9 mouse cellular contexts compared by ENCODE assay signal in the genomic region with DNA sequence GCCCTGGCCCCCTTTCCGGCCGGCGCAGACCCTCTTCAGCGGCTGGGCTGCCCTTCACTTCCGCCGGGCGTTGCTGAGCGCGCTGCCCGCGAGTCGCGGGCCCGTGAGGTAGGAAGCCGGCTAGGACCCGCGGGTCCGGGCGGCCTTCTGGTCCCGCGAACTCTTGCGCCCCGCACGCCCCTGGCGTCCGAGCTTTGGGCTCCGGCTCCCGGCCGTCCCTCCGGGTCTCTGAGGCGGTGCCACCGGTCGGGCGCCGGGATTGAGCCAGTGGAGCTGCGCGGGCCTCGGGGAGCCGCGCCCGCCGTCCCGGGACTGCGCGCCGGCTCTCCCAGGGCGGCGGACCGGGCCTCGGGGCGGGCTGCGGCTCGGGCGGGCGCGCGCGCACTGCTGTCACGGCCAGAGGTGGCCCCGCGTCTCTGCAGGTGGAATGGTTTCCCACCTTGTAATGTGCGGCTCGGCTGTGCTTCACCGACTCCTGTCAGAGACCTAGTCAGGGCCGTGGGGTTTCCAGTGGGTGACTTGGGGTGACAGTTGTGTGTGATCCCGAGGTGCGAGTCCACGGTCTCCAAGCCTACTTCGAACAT. TPM values are rescaled to one million over a fixed set of nuclear protein-coding genes. Genes with fewer than 3 reads are reported as not detected.
DNase-seq lines count a peak whose midpoint lies in the region; ATAC-seq lines count a peak whose summit lies in the region.
"Not testable (repeated sequence)": the region's sequence is repeated elsewhere in the genome, so short reads cannot be mapped to it uniquely, and the experiment has no call there.
"Had no signal": no experiment of that assay in that cellular context is flagged by ENCODE, and none has a peak within 500 bp of the region (broad histone marks: within the 10 kb centered on the region; RNA-seq: fewer than 3 reads in every experiment).

No protein-coding gene starts in this region.

- not testable (repeated sequence) for H3K27me3 ChIP-seq in embryonic facial prominence, embryonic 10.5 days (replicated peaks; ENCODE audit: low read depth, poor library complexity, severe bottlenecking); intestine, embryonic 15.5 days (replicated peaks); limb, embryonic 15.5 days; midbrain, embryonic 11.5 days (ENCODE audit: control insufficient read depth, insufficient read depth, low read length)

- DNase-seq in T-cell, adult 2 months (ENCODE audit: low spot score): peak; percentile 52
- peak; percentile 38 for DNase-seq in embryonic facial prominence, embryonic 10.5 days (ENCODE audit: low spot score)
- DNase-seq in midbrain, embryonic 11.5 days (ENCODE audit: low spot score, missing footprints): peak; percentile 87
- DNase-seq in right cerebral cortex, postnatal 14 days: peak; percentile 8

- peak overlapping the region; percentile 72 for H3K27ac ChIP-seq in embryonic facial prominence, embryonic 10.5 days (replicated peaks)
- H3K27ac ChIP-seq in intestine, embryonic 15.5 days: peak overlapping the region; percentile 32; the same call in 1 of the 2 replicates
- not testable (repeated sequence) for H3K27ac ChIP-seq in limb, embryonic 15.5 days; midbrain, embryonic 11.5 days (ENCODE audit: low read depth, low read length)

- peak overlapping the region; percentile 73 for H3K4me3 ChIP-seq in embryonic facial prominence, embryonic 10.5 days
- peak overlapping the region; percentile 68 for H3K4me3 ChIP-seq in intestine, embryonic 15.5 days (replicated peaks)
- H3K4me3 ChIP-seq in limb, embryonic 15.5 days: peak overlapping the region; percentile 60
- peak overlapping the region; percentile 59 for H3K4me3 ChIP-seq in midbrain, embryonic 11.5 days (ENCODE audit: low read depth, low read length)

- H3K4me1 ChIP-seq in embryonic facial prominence, embryonic 10.5 days: peaks cover 14% of the 10 kb centered on the region
- not testable (repeated sequence) for H3K4me1 ChIP-seq in intestine, embryonic 15.5 days (replicated peaks); midbrain, embryonic 11.5 days (ENCODE audit: control insufficient read depth, insufficient read depth, low read length)
- peaks cover 11% of the 10 kb centered on the region for H3K4me1 ChIP-seq in limb, embryonic 15.5 days

- under 1% methylated on average over 69 of the region's 69 CpGs for WGBS in embryonic facial prominence, embryonic 10.5 days
- WGBS in intestine, embryonic 15.5 days: under 1% methylated on average over 58 of the region's 69 CpGs
- WGBS in limb, embryonic 15.5 days: under 1% methylated on average over 35 of the region's 69 CpGs
- WGBS in midbrain, embryonic 11.5 days: under 1% methylated on average over 61 of the region's 69 CpGs

- H3K9ac ChIP-seq in intestine, embryonic 15.5 days: peak overlapping the region; percentile 54
- H3K9ac ChIP-seq in limb, embryonic 15.5 days: peak overlapping the region; percentile 61
- peak overlapping the region; percentile 67 for H3K9ac ChIP-seq in midbrain, embryonic 11.5 days (ENCODE audit: low read length)

- H3K36me3 ChIP-seq in embryonic facial prominence, embryonic 10.5 days (replicated peaks); intestine, embryonic 15.5 days; limb, embryonic 15.5 days; midbrain, embryonic 11.5 days (ENCODE audit: control insufficient read depth, insufficient read depth, low read length): not testable (repeated sequence)

- peak overlapping the region; percentile 74 for H3K4me2 ChIP-seq in intestine, embryonic 15.5 days (replicated peaks)
- peak overlapping the region; percentile 79 for H3K4me2 ChIP-seq in limb, embryonic 15.5 days
- peak overlapping the region; percentile 79 for H3K4me2 ChIP-seq in midbrain, embryonic 11.5 days

- peak; percentile 21; the same call in 1 of the 2 replicates for ATAC-seq in granulocyte monocyte progenitor cell, adult 5-6 weeks (replicated peaks; ENCODE audit: poor library complexity, severe bottlenecking)
- ATAC-seq in intestine, embryonic 15.5 days: peak; percentile 78; the same call in 1 of the 2 replicates
- peak; percentile 4; the same call in 1 of the 2 replicates for ATAC-seq in limb, embryonic 15.5 days (ENCODE audit: insufficient number of reproducible peaks, low FRiP score, low TSS enrichment, low read depth)
- peak; percentile 81; the same call in 1 of the 2 replicates for ATAC-seq in midbrain, embryonic 11.5 days (ENCODE audit: low FRiP score)

- H3K9me3 ChIP-seq in embryonic facial prominence, embryonic 10.5 days; intestine, embryonic 15.5 days; limb, embryonic 15.5 days; midbrain, embryonic 11.5 days (ENCODE audit: control insufficient read depth, low read length): not testable (repeated sequence)

RNA-seq across cellular contexts. Expression of a gene that starts 0.4 kb away (rescaled TPM):
- polyA plus RNA-seq in embryonic facial prominence, embryonic 10.5 days (2016; fragmentation: Nextera tagmentation; extraction: Ambion mirVana): 10.8 and 11.5 TPM in 2 replicates
- total RNA-seq in granulocyte monocyte progenitor cell, adult 5-6 weeks (2014; fragmentation: Nextera tagmentation): 11.5 and 15.4 TPM in 2 replicates
- 16.9 and 18.5 TPM in 2 replicates for total RNA-seq in granulocyte monocyte progenitor cell, adult 5-6 weeks (2017)
- polyA plus RNA-seq in intestine, embryonic 15.5 days (2015; fragmentation: Nextera tagmentation; extraction: Ambion mirVana): 9.5 and 10.1 TPM in 2 replicates
- polyA plus RNA-seq in limb, embryonic 15.5 days (2015; fragmentation: Nextera tagmentation; extraction: Ambion mirVana): 8.9 and 10.0 TPM in 2 replicates
- 5.0 and 7.1 TPM in 2 replicates for polyA plus RNA-seq in midbrain, embryonic 11.5 days (2014; fragmentation: Nextera tagmentation; extraction: Ambion mirVana)

RNA-seq across cellular contexts. Expression of a gene that starts 2.6 kb away (rescaled TPM):
- 1.8 and 2.4 TPM in 2 replicates for polyA plus RNA-seq in embryonic facial prominence, embryonic 10.5 days (2016; fragmentation: Nextera tagmentation; extraction: Ambion mirVana)
- not detected in 2 replicates for total RNA-seq in granulocyte monocyte progenitor cell, adult 5-6 weeks (2014; fragmentation: Nextera tagmentation)
- total RNA-seq in granulocyte monocyte progenitor cell, adult 5-6 weeks (2017): 0.13 TPM in 1 of 2 replicates, not detected in the other
- 0.13 and 0.32 TPM in 2 replicates for polyA plus RNA-seq in intestine, embryonic 15.5 days (2015; fragmentation: Nextera tagmentation; extraction: Ambion mirVana)
- polyA plus RNA-seq in limb, embryonic 15.5 days (2015; fragmentation: Nextera tagmentation; extraction: Ambion mirVana): not detected in 2 replicates
- polyA plus RNA-seq in midbrain, embryonic 11.5 days (2014; fragmentation: Nextera tagmentation; extraction: Ambion mirVana): 0.41 and 0.77 TPM in 2 replicates

RNA-seq across cellular contexts. Expression of a gene that starts 38.7 kb away (rescaled TPM):
- 20.1 and 23.8 TPM in 2 replicates for polyA plus RNA-seq in embryonic facial prominence, embryonic 10.5 days (2016; fragmentation: Nextera tagmentation; extraction: Ambion mirVana)
- 11.5 and 12.5 TPM in 2 replicates for total RNA-seq in granulocyte monocyte progenitor cell, adult 5-6 weeks (2014; fragmentation: Nextera tagmentation)
- total RNA-seq in granulocyte monocyte progenitor cell, adult 5-6 weeks (2017): 31.8 and 32.7 TPM in 2 replicates
- polyA plus RNA-seq in intestine, embryonic 15.5 days (2015; fragmentation: Nextera tagmentation; extraction: Ambion mirVana): 23.0 and 24.3 TPM in 2 replicates
- 8.2 and 9.7 TPM in 2 replicates for polyA plus RNA-seq in limb, embryonic 15.5 days (2015; fragmentation: Nextera tagmentation; extraction: Ambion mirVana)
- polyA plus RNA-seq in midbrain, embryonic 11.5 days (2014; fragmentation: Nextera tagmentation; extraction: Ambion mirVana): 8.4 and 10.8 TPM in 2 replicates
- total RNA-seq: gastrocnemius, postnatal 25 days; layer of hippocampus, postnatal 25 days had no signal

Comparison
In these comparisons a context has a peak if more than half of its experiments do, and no peak if none do; other contexts are left out.
1. DNase-seq: peak in every context shown above with its lines; median percentile 87 in midbrain, embryonic 11.5 days; 52 in T-cell, adult 2 months; 38 in embryonic facial prominence, embryonic 10.5 days; 8 in right cerebral cortex, postnatal 14 days.
2. ATAC-seq: peak in every context shown above with its lines; median percentile 81 in midbrain, embryonic 11.5 days; 78 in intestine, embryonic 15.5 days; 21 in granulocyte monocyte progenitor cell, adult 5-6 weeks; 4 in limb, embryonic 15.5 days.